Comparison of ENCODE assay signal across 23 mouse cellular contexts in genomic region chr9:119207113-119207512, GRCm38 (mm10). TPM values are rescaled to one million over a fixed set of nuclear protein-coding genes. Genes with fewer than 3 reads are reported as not detected.
DNase-seq lines count a peak whose midpoint lies in the region; ATAC-seq lines count a peak whose summit lies in the region.
"Had no signal": no experiment of that assay in that cellular context is flagged by ENCODE, and none has a peak within 500 bp of the region (broad histone marks: within the 10 kb centered on the region; RNA-seq: fewer than 3 reads in every experiment).

No protein-coding gene starts in this region.

- no peaks in the 10 kb centered on the region for H3K4me1 ChIP-seq in kidney, embryonic 14.5 days (ENCODE audit: control insufficient read depth, insufficient read depth, low read length)
- 0 out of 2 replicates have a peak, but pooled peaks cover 3% of the 10 kb centered on the region for H3K4me1 ChIP-seq in kidney, embryonic 15.5 days
- H3K4me1 ChIP-seq in midbrain, embryonic 16.5 days (ENCODE audit: control insufficient read depth, insufficient read depth, low read length), result no peaks in the 10 kb centered on the region
- H3K4me1 ChIP-seq in hindbrain, embryonic 14.5 days (replicated peaks; ENCODE audit: control insufficient read depth, insufficient read depth, low read length), result no peaks in the 10 kb centered on the region
- H3K4me1 ChIP-seq: embryonic facial prominence, embryonic 15.5 days; forebrain, embryonic 10.5 days had no signal

- 65% methylated on average over 4 of the region's 4 CpGs for WGBS in kidney, embryonic 14.5 days
- 46% methylated on average over 4 of the region's 4 CpGs for WGBS in kidney, embryonic 15.5 days
- 91% methylated on average over 4 of the region's 4 CpGs for WGBS in midbrain, embryonic 16.5 days
- WGBS in hindbrain, embryonic 14.5 days, result 80% methylated on average over 4 of the region's 4 CpGs

- H3K4me2 ChIP-seq in kidney, embryonic 14.5 days (replicated peaks; ENCODE audit: low read depth, low read length), result no peak overlapping the region
- no peak overlapping the region for H3K4me2 ChIP-seq in kidney, embryonic 15.5 days
- H3K4me2 ChIP-seq in midbrain, embryonic 16.5 days (ENCODE audit: low read length), result no peak overlapping the region
- no peak overlapping the region for H3K4me2 ChIP-seq in hindbrain, embryonic 14.5 days (replicated peaks)
- H3K4me2 ChIP-seq: embryonic facial prominence, embryonic 15.5 days had no signal

- H3K9me3 ChIP-seq in kidney, embryonic 14.5 days (ENCODE audit: control insufficient read depth, low read length), result peaks cover 6% of the 10 kb centered on the region
- 0 out of 2 replicates have a peak, but pooled peaks cover 4% of the 10 kb centered on the region for H3K9me3 ChIP-seq in kidney, embryonic 15.5 days (replicated peaks)
- peaks cover 2% of the 10 kb centered on the region; the same call in 1 of the 2 replicates for H3K9me3 ChIP-seq in midbrain, embryonic 16.5 days (replicated peaks; ENCODE audit: control insufficient read depth, low read length, poor library complexity, severe bottlenecking)
- peaks cover 14% of the 10 kb centered on the region; the same call in 1 of the 2 replicates for H3K9me3 ChIP-seq in hindbrain, embryonic 14.5 days (ENCODE audit: control insufficient read depth, low read length)
- H3K9me3 ChIP-seq: embryonic facial prominence, embryonic 15.5 days had no signal

- DNase-seq in kidney, adult 11 months, result peak; percentile 78
- DNase-seq in kidney, postnatal 14 days, result peak; percentile 73
- no peak for DNase-seq in hindbrain, embryonic 14.5 days (ENCODE audit: low spot score)
- DNase-seq in lung, postnatal 14 days, result no peak
- DNase-seq: adrenal gland, postnatal 10 days; cerebellum, adult 11 months; cerebellum, adult 8-10 months; cerebellum, postnatal 14 days; embryo, embryonic 11 days; gastrocnemius, adult 2 months; gastrocnemius, postnatal 25 days; heart, postnatal 14 days had no signal

- H3K27me3 ChIP-seq in kidney, embryonic 14.5 days (ENCODE audit: control insufficient read depth, insufficient read depth, low read length), result no peaks in the 10 kb centered on the region
- no peaks in the 10 kb centered on the region for H3K27me3 ChIP-seq in kidney, embryonic 15.5 days
- H3K27me3 ChIP-seq in midbrain, embryonic 16.5 days (ENCODE audit: control insufficient read depth, insufficient read depth, low read depth, low read length), result no peaks in the 10 kb centered on the region
- H3K27me3 ChIP-seq in hindbrain, embryonic 14.5 days (ENCODE audit: control insufficient read depth, insufficient read depth, low read length), result no peaks in the 10 kb centered on the region
- H3K27me3 ChIP-seq: embryonic facial prominence, embryonic 15.5 days had no signal

- no peak overlapping the region for H3K4me3 ChIP-seq in kidney, embryonic 14.5 days (ENCODE audit: low read length)
- no peak overlapping the region for H3K4me3 ChIP-seq in kidney, embryonic 15.5 days (replicated peaks)
- no peak overlapping the region for H3K4me3 ChIP-seq in midbrain, embryonic 16.5 days (ENCODE audit: low read depth, low read length)
- no peak overlapping the region for H3K4me3 ChIP-seq in hindbrain, embryonic 14.5 days (replicated peaks; ENCODE audit: low read length)
- H3K4me3 ChIP-seq: embryonic facial prominence, embryonic 15.5 days; erythroblast, embryonic 14.5 days; forebrain, embryonic 10.5 days; gastrocnemius, adult 2 months had no signal

- ATAC-seq in kidney, embryonic 14.5 days (ENCODE audit: low FRiP score, low TSS enrichment), result no peak
- ATAC-seq in kidney, embryonic 15.5 days (replicated peaks; ENCODE audit: low FRiP score), result peak; percentile 74; the same call in 1 of the 2 replicates
- no peak for ATAC-seq in midbrain, embryonic 16.5 days
- no peak for ATAC-seq in hindbrain, embryonic 14.5 days (ENCODE audit: low FRiP score)
- ATAC-seq: forebrain, embryonic 14.5 days had no signal

- no peak overlapping the region for H3K9ac ChIP-seq in kidney, embryonic 14.5 days (ENCODE audit: low read depth, low read length)
- H3K9ac ChIP-seq in kidney, embryonic 15.5 days, result no peak overlapping the region
- no peak overlapping the region for H3K9ac ChIP-seq in midbrain, embryonic 16.5 days (ENCODE audit: low read depth, low read length)
- no peak overlapping the region for H3K9ac ChIP-seq in hindbrain, embryonic 14.5 days
- H3K9ac ChIP-seq: embryonic facial prominence, embryonic 15.5 days had no signal

- H3K27ac ChIP-seq in kidney, embryonic 14.5 days (ENCODE audit: low read depth, low read length), result no peak overlapping the region
- peak overlapping the region; percentile 33 for H3K27ac ChIP-seq in kidney, embryonic 15.5 days
- H3K27ac ChIP-seq in midbrain, embryonic 16.5 days (ENCODE audit: low read length), result no peak overlapping the region
- no peak overlapping the region for H3K27ac ChIP-seq in hindbrain, embryonic 14.5 days
- H3K27ac ChIP-seq: embryonic facial prominence, embryonic 15.5 days; forebrain, embryonic 10.5 days; gastrocnemius, adult 2 months had no signal

- no peaks in the 10 kb centered on the region for H3K36me3 ChIP-seq in kidney, embryonic 14.5 days (ENCODE audit: control insufficient read depth, insufficient read depth, low read length)
- H3K36me3 ChIP-seq in kidney, embryonic 15.5 days, result no peaks in the 10 kb centered on the region
- H3K36me3 ChIP-seq in midbrain, embryonic 16.5 days (ENCODE audit: control insufficient read depth, insufficient read depth, low read length), result no peaks in the 10 kb centered on the region
- H3K36me3 ChIP-seq in hindbrain, embryonic 14.5 days (replicated peaks; ENCODE audit: control insufficient read depth, insufficient read depth), result no peaks in the 10 kb centered on the region
- H3K36me3 ChIP-seq: embryonic facial prominence, embryonic 15.5 days; forebrain, embryonic 10.5 days had no signal

RNA-seq across cellular contexts. Expression of gene Slc22a13, which starts 1.8 kb away (rescaled TPM):
- polyA plus RNA-seq in kidney, embryonic 14.5 days (2014; fragmentation: Nextera tagmentation; extraction: Ambion mirVana), result 0.44 and 0.93 TPM in 2 replicates
- 7.6 and 9.8 TPM in 2 replicates for polyA plus RNA-seq in kidney, embryonic 15.5 days (2015; fragmentation: Nextera tagmentation; extraction: Ambion mirVana)
- not detected in 2 replicates for polyA plus RNA-seq in midbrain, embryonic 16.5 days (2015; fragmentation: Nextera tagmentation; extraction: Ambion mirVana)
- not detected in 2 replicates for polyA plus RNA-seq in hindbrain, embryonic 14.5 days (2014; fragmentation: Nextera tagmentation; extraction: Ambion mirVana)
- polyA plus RNA-seq: C2C12; embryonic facial prominence, embryonic 11.5 days; embryonic facial prominence, embryonic 15.5 days; erythroblast, embryonic 14.5 days; forebrain, embryonic 10.5 days; forebrain, embryonic 14.5 days; heart, embryonic 14.5 days had no signal

RNA-seq across cellular contexts. Expression of gene Gm47289, which starts 48.2 kb away (rescaled TPM):
- not detected in 2 replicates for polyA plus RNA-seq in kidney, embryonic 14.5 days (2014; fragmentation: Nextera tagmentation; extraction: Ambion mirVana)
- polyA plus RNA-seq in kidney, embryonic 15.5 days (2015; fragmentation: Nextera tagmentation; extraction: Ambion mirVana), result not detected in 2 replicates
- polyA plus RNA-seq in midbrain, embryonic 16.5 days (2015; fragmentation: Nextera tagmentation; extraction: Ambion mirVana), result not detected in 2 replicates
- polyA plus RNA-seq in hindbrain, embryonic 14.5 days (2014; fragmentation: Nextera tagmentation; extraction: Ambion mirVana), result not detected in 2 replicates
- polyA plus RNA-seq: brain, embryonic 14.5 days; C2C12; embryonic facial prominence, embryonic 11.5 days; embryonic facial prominence, embryonic 15.5 days; erythroblast, embryonic 14.5 days; forebrain, embryonic 10.5 days; forebrain, embryonic 14.5 days; heart, embryonic 14.5 days had no signal

RNA-seq across cellular contexts. Expression of gene Acaa1b, which starts 50.2 kb away (rescaled TPM):
- 8.1 and 13.5 TPM in 2 replicates for polyA plus RNA-seq in kidney, embryonic 14.5 days (2014; fragmentation: Nextera tagmentation; extraction: Ambion mirVana)
- 26.9 and 30.5 TPM in 2 replicates for polyA plus RNA-seq in kidney, embryonic 15.5 days (2015; fragmentation: Nextera tagmentation; extraction: Ambion mirVana)
- 2.8 and 4.5 TPM in 2 replicates for polyA plus RNA-seq in midbrain, embryonic 16.5 days (2015; fragmentation: Nextera tagmentation; extraction: Ambion mirVana)
- 2.2 and 3.9 TPM in 2 replicates for polyA plus RNA-seq in hindbrain, embryonic 14.5 days (2014; fragmentation: Nextera tagmentation; extraction: Ambion mirVana)

Comparison
In these comparisons a context has a peak if more than half of its experiments do, and no peak if none do; other contexts are left out.
1. DNase-seq: peak in kidney, adult 11 months (single experiment) and kidney, postnatal 14 days (single experiment); none in hindbrain, embryonic 14.5 days (single experiment) and lung, postnatal 14 days (single experiment).